Mouse (Mus musculus) left cerebral cortex, adult 9 months (tissue): ENCODE results near the gene Prkx.

Experiments used
- DNase-seq, 2 experiments: peaks; one replicate each; pipeline ENCODE4 v3.0.0; 2022; ENCODE audit warnings: low spot score in 2 of 2

Prkx gene

DNA sequence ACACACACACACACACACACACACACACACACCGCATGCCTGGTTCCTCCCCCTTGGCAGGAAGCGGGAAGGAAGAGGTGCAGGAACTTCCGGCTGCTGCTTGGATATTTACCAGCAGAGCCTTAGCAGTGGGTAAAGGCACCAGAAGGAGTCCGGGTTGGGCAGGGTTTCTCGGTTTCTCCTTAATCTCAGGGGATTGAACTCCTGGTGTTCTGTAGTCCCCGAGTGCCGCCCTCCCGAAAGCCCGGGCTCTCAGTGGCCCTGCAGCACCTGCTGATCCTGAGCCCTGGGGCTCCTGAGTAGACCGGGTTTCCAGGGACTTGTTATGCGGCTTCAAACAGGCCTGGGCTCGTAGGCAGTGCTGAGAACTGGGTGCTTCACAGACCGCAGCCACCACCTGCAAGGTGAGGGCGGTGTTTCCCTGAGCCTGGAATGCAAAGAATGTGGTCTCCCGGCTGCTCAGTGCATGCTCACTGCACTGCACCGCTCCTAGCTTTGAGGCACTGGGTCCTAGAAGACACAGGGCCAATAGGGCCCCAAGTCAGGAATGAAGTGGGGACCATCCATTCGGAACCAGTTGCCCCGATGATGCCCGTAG lies at the start of gene Prkx:
TSS of gene Prkx (minus strand) at position 41 of the 598 bp plus-strand sequence.
- peak in 1 of 2 experiments; percentile 35 for DNase-seq

DNA sequence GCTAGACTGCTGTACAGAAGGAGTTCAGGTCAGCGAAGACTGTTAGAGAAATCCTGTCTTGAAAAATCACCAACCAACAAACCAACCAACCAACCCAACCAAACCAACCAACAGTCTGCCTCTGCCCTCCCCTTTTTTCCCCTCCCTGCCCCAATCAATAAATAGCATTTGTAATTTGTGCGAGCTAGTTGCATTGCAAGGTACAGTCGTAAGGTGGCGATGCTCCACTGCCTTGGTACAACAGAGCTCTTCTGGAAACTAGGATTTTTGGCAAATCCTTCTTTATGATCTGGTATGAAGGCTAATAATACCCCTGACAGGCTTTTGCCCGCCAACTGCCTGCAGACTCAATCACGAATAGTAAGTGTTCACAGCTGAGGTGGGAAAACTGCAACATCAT lies 16.0 kb upstream of the Prkx start:
- DNase-seq: peak in 1 of 2 experiments; percentile 22

DNA sequence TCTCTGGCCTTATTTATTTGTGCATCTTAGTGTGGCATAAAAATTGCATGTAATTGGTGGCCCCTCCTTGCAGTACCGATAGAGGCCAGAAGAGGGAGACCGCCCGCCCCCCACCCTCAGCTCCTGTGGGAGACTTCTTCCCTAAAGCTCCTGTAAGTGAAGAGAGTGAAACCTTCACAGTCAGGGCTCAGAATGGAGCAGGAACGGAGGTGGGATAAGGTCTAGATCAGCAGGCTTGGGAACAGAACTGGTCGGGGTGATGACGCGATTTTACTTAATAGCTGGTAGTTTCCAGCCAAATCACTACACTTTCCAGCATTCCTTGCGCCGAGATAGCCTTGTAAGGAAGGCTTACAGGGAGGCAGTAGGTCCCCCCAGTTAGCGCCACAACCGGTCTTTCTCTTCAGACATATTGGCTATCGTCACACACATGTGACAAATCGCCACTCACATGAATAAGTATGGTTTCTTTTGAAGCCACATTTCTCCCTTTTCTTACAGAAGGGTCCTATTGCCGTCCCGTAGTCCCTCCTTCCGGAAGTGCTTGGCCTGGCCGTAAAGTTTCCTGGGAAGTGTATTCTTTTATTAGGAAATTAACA lies 14.6 kb upstream of the Prkx start:
- peak; percentile 19 to 82 for DNase-seq

DNA sequence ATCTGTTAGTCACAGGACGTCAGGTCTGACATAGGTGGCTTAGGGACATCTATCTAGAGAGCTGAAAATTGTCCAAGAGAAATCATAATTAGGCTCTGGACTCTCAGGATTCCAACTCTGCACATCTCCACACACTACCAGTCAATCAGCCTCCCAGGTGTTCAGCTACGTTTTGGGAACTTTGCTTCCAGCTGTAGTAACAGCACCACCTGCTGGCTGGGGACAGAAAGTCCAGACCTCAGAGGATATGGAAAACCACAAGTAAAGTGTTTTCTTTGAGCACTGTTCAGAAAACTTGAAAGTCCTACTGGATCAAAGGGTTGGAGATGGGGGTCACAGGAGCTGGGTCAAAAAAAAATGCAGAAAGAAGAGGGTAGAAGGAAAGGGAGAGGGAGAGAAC lies 12.5 kb upstream of the Prkx start:
- no peak for DNase-seq

DNA sequence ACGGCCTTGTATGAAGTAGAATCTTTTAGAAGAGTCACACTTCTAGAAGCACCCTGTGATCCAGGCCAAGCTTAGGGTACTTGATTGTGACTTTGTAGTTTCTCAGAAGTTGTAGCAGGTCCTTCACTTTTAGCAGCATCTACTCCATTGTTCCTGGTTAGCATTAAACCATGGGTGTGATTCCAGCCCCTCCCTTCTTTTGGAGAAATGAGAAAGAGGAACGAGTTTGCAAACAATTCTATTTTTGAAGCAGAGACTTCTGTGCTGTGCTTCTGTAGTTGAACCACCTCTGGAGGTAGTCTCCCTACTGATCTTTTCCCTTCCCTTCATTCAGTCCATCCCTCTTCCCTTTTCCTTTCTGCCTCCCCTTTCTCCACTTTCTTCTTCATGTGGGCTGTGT lies 6.2 kb upstream of the Prkx start:
- no peak for DNase-seq

DNA sequence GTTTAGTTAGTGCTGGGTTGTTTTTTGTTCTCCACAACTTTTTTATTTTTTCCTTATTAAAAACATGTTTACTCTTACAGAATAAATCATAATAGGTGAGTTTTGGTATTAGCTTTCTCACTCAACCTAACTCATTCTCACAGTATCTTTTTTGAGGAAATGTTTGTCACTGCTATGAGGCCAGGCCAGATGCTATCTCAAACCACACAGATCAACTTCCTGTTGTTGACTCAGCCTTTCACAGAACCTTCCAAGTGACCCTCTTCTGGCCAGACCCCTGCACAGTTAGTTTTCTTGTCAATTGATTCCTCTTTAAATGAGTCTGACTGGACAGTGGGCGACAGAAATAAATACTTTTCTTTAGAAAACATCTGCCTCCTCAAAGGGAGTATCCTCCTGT lies 5.5 kb upstream of the Prkx start:
- no peak for DNase-seq

DNA sequence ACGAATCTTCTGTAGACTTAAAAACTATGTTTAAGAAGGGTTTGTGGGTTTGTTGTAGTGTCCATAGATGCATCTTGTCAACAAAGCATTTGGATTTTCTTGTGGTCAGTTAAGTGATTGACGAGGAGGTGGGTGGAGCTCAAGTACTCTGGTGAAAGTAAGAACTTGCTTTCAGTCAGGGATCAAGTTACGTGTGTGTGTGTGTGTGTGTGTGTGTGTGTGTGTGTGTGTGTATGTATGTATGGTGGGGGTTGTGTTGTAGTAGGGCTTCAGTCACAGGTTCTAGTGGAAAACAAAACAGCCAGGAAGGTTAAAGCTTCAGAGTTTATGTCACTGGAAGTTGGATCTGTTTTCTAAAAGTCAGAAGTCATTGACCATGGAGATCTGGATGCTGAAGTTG lies 3.5 kb upstream of the Prkx start:
- DNase-seq: no peak

DNA sequence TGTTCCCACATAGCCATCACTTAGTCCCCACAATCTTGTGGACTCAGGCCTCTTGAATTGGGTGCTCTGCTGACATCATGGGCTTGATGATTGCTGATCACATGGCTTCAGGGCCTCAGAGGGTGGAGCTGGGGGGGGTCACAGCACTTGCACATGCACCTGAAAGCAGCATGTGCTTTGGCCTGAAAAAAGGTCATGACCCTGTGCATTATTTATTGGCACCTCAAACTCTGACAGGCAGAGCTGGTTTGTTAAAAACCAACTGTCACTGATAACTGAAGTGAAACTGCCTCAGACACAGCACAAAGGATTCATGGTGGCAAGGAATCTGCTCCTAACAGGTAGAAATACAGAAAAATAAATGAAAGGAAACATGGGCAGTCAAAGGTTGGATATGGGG lies 1.7 kb upstream of the Prkx start:
- DNase-seq: no peak

DNA sequence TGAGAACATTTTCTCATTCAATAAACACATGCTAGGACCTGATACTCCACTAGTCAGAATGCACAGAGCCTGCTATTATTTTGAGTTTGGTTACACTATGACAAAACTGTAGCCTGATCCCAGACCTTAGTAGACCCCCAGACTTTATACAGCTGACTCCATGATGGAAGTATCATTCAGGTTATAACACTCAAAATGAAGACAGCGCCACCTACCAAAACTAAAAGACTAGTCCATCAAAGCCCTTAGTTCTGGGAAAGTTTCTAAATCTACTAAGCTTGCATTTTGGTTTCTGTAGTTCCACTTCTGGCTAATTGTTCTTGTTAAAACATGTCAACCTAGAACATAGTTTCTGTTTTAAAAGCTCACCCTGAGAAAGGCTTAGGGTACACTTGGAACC lies 838 bp upstream of the Prkx start:
- DNase-seq: no peak

DNA sequence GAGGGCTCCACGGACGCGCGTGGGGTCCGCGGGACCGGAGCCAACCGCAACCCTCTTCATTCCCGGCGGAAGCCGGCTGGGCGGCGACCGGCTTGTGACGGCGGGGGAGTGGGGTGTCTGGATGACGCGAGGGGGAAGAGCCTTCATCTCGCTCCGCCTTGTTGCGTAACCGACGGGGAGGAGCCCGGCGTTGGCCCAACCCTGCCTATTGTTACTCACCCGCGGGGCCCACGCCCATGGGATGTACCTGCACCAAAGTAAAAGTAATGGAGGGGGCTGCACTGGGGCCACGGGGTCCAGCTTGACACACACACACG lies 262 bp downstream of the Prkx start:
- DNase-seq: peak; percentile 78 to 88

DNA sequence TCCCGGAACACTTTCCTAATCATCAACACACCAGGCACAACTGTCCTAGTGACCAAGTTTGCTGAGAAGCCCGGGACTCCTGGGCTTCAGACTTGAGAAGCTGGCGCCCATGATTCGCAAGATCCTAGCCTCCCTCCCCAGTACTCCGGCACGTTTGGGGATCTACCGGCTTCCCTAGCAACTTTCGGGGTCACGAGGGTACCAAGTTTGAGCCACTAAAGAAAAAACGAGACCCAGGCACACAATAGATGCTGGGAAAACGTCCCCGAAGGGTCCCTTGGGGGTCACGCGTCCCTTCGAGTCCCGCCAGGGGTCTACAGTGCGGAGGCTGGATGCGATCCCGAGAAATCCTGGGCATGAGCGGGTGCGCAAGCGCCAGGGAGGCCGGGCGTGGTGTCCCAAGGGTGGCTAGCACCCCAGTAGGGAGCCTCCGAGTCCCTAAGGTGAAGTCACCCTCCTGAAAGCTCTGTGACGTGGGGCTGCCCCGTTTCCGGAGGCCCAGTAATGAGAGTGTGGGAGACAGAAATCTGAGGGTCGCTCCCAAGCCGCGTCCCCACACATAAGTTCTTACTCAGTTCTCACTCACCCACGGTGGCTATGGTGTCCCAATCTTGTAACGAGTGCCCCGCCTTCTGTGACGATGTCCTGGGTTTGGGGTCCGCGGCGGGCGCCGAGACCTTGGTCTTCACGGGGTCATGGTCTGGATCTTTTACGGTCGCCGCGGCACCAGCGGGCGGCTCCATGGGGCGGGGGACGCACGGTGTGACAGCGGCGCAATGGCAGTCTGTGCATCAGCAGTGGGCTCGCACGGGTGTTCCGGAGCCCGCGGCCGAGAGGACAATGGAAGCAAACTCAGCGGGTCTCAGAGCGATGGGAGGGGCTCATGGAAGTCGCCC lies 868 bp downstream of the Prkx start:
- DNase-seq: peak in 1 of 2 experiments; percentile 34

DNA sequence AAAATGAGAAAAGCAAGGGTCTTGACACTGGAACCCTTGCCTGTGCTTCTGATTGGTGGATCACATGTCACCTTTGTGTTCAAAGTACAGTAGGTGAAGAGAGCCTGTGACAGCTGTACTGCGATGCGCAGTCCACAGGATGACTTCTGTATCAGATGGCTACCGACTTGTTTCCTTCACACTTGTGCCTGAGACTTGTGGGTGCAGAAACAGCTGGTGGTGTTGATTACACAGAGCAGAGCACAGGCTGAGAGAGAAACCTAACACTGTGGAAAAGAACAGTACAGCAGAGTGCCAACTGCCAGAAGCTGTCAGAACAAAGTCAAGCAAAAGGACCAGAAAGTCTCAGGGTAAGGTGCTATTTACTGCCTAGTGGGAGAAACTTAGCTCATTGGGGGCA lies 7.4 kb downstream of the Prkx start:
- DNase-seq: peak in 1 of 2 experiments; percentile 7

DNA sequence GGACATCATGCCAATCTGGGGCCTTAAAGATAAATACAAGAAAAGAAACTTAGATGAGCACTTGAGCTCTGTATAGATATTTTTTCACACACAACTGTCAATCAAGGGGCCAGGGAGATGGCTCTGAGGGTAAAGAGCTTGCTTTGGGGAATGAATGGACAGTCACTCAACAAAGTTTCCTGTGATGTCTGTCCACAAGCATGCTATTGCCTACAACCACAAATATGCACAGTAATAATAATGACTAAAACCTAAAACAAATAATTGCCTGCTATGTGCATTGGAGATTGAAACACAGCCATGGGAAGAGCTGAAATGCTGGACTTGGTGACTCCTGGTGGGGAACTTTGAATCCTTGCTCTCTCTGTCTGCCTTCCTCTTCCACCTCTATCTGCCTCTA lies 9.7 kb downstream of the Prkx start:
- no peak for DNase-seq

DNA sequence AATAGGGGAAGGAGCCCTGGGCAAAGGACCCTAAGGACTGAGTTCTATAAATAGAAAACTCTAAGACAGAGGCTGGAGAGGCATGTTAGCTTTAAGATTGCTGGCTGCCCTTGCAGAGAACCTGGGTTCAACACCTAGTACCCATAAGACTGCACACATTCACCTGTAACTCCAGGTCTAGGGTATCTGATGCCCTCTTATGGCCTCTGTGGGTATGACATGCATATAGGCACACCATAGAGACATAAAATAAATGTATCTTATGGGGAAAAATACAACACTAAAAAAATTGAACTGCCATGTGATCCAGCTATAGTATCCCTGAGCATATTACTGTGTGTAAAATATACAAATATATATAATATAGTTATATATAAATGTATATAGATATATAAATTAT lies 18.3 kb downstream of the Prkx start:
- no peak for DNase-seq

DNA sequence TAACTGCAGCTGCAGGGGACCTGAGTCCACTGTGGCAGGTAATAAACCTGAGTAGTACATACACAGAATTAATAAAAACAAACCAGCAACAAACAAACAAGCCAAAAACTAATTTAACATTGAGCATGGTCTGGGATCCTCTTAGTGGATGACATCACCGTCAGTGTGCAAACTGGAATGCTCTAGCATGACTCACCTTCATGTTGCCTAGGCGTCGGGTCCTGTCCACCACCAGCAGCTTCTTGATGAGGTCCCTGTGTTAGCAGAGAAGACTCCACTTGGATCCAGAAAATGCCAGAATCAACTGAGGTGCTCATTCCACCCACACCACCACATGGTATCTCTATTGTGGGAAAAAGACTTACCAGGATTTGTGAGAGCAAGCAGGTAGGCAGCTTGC lies 30.9 kb downstream of the Prkx start:
- DNase-seq: no peak

DNA sequence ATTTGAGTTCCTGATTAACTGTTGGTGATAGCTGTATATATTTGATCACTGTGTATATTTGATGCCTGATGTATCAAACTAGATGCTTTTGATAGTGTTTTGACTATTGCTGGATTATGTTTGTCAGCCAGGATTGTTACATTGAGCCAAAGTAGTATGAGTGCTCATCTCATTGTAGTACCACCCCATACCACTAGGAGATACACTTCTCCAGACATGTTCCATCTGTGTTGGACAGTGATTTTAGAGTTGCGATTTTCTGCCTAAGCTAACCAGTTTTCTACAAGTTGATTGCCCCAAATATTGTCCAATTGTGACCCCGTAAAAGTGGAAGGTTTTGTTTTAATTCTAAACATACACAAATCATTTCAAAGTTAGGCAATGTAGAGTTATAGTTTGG lies 51.8 kb downstream of the Prkx start:
- DNase-seq: no peak

DNA sequence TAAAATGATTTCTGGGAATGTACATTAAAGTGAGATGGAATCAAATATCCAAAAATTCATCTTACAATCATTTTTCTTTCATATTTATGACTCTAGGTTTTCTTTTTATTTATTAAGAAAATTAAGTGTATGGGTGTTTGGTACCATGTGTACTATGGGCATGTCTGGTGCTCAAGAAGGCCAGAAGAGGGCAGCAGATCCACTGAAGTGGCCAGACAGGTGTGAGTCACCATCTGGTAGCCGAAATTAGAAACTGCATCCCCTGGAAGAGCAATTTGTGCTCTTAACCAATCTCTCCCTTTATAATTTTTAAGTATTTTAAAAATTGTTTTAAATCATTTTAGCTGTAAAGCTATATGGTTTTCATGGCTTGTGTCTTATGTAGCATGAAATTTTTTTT lies 54.7 kb downstream of the Prkx start:
- DNase-seq: peak in 1 of 2 experiments; percentile 13

DNA sequence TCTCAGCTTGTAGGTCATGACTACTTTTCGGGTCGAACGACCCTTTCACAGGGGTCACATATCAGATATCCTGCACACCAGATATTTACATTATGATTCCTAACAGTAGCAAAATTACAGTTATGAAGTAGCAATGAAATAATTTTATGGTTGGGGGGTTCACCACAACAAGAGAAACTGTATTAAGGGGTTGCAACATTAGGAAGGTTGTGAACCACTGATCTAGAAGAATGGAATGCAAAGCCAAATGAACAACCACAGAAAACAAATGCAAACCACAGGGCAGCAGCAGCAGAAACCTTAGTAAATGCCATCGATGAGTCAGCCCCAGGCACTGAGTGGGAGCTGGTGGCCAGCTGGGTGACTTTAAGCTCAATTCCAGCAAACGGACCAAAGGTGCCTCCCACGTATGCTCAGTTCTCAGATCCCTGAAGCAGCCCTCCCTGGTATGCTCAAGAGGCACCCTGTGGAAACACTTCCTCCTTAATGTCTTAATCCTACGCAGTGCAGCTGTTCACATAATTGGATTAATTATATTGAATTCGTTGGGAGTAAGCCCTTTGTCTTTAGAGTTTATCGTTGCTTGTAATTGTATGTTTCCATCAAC lies 62.0 kb downstream of the Prkx start:
- peak in 1 of 2 experiments; percentile 30 for DNase-seq

DNA sequence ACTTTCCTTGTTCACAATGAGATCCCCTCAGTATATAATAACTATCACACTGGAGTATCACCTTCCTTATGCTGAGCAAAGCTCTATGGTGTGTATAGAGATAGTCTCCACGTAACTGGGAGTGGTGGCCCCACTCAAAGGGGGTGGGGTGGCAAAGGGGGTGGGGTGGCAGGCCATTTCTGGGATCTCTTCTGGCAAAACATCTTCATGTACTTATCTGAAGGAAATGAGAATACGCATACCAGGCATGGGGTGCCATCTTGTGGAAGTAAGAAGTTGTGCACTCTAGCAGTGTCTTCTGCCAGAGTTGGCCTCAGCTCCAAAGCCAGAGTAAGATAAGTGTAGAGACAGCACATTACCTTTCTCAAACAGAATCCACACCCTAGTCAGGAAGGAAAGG lies 75.8 kb downstream of the Prkx start:
- peak in 1 of 2 experiments; percentile 25 for DNase-seq
